Mouse (Mus musculus) liver, embryonic 15.5 days (tissue): Measurements from ENCODE around the gene Msl1. TPM values are rescaled to one million over a fixed set of nuclear protein-coding genes. Genes with fewer than 3 reads are reported as not detected.
A peak's percentile ranks its signal among the peaks of the same experiment; 100 is the strongest.

Source experiments
- ATAC-seq: fragments of 200-750 bp; cut with Nextera tagmentation; 2 replicates; pipeline ENCODE4 v1.8.0; 2017; ENCODE audit warnings: moderate number of reproducible peaks, mild to moderate bottlenecking, moderate library complexity; ENCODE audit not compliant: insufficient read depth
- H3K27ac ChIP-seq: fragments of 300-500 bp; sonication (generic); replicated peaks from 2 replicates; pipeline ENCODE4 v1.5.1; 2015; ENCODE audit warnings: mild to moderate bottlenecking, inconsistent platforms
- H3K27me3 ChIP-seq: fragments of 300-500 bp; sonication (generic); 2 replicates; pipeline ENCODE4 v1.6.1; 2015; ENCODE audit warnings: mild to moderate bottlenecking, inconsistent platforms
- H3K36me3 ChIP-seq: fragments of 300-500 bp; sonication (generic); replicated peaks from 2 replicates; pipeline ENCODE4 v1.6.1; 2015; ENCODE audit warnings: moderate library complexity, mild to moderate bottlenecking, inconsistent platforms
- H3K4me1 ChIP-seq: fragments of 300-500 bp; sonication (generic); replicated peaks from 2 replicates; pipeline ENCODE4 v1.6.1; 2015; ENCODE audit warnings: inconsistent platforms
- H3K4me2 ChIP-seq: fragments of 300-500 bp; sonication (generic); 2 replicates; pipeline ENCODE4 v1.6.1; 2015; ENCODE audit warnings: moderate library complexity, mild to moderate bottlenecking, inconsistent platforms
- H3K4me3 ChIP-seq: fragments of 300-500 bp; sonication (generic); replicated peaks from 2 replicates; pipeline ENCODE4 v1.5.1; 2015; ENCODE audit warnings: mild to moderate bottlenecking, inconsistent platforms
- H3K9ac ChIP-seq: fragments of 300-500 bp; sonication (generic); 2 replicates; pipeline ENCODE4 v1.6.1; 2015; ENCODE audit warnings: moderate library complexity, mild to moderate bottlenecking, inconsistent platforms
- H3K9me3 ChIP-seq: fragments of 300-500 bp; sonication (generic); replicated peaks from 2 replicates; pipeline ENCODE4 v1.6.1; 2016; ENCODE audit warnings: inconsistent platforms
- WGBS: fragments of 180-500 bp; shearing (Covaris S2); methylation state at CpG from one replicate; pipeline ENCODE4 v1.1.7; 2015; ENCODE audit warnings: mixed read lengths; ENCODE audit not compliant: insufficient replicate concordance; 5-methylcytosine and 5-hydroxymethylcytosine counted together
- polyA plus RNA-seq: library from polyadenylated mRNA; unstranded; fragments of >200 nt; fragmentation: Nextera tagmentation; extraction: Ambion mirVana; gene quantifications from 2 replicates; pipeline ENCODE4 v1.2.1, GENCODE M21; 2015

Msl1 gene
- polyA plus RNA-seq, 1 experiment from 2014 or later = 5.2 TPM

- 75% methylated on average over 10 of the region's 10 CpGs for WGBS
- H3K4me1 ChIP-seq = peaks cover 97% of the 10 kb centered on the region
- no peak for ATAC-seq
- peak overlapping the region; percentile 86 for H3K27ac ChIP-seq
- H3K27me3 ChIP-seq = no peaks in the 10 kb centered on the region
- H3K4me3 ChIP-seq = no peak overlapping the region
- 0 out of 2 replicates have a peak overlapping the region, but pooled peaks have one; percentile 4 for H3K9ac ChIP-seq
- H3K9me3 ChIP-seq = no peaks in the 10 kb centered on the region
- H3K4me2 ChIP-seq = peak overlapping the region; percentile 69; the same call in 1 of the 2 replicates
- peaks cover 18% of the 10 kb centered on the region for H3K36me3 ChIP-seq
These were observed 42.7 kb upstream of the Msl1 start for GRCm38 (mm10) chr11:98752562-98753140.

- Histone ChIP-seq H3K4me2 (no peak overlapping the region), H3K9me3 (no peaks in the 10 kb centered on the region), H3K27ac (peak overlapping the region; percentile 86), H3K27me3 (no peaks in the 10 kb centered on the region), H3K4me3 (no peak overlapping the region), H3K36me3 (peaks cover 19% of the 10 kb centered on the region), H3K4me1 (peaks cover 91% of the 10 kb centered on the region), H3K9ac (no peak overlapping the region)
- ATAC-seq = no peak
- 75% methylated on average over 5 of the region's 5 CpGs for WGBS
These were observed 42.1 kb upstream of the Msl1 start for GRCm38 (mm10) chr11:98753264-98753663.

GRCm38 (mm10) chr11:98754151-98754620 is 41.1 kb upstream of the Msl1 start:
- H3K27me3 ChIP-seq = no peaks in the 10 kb centered on the region
- peaks cover 27% of the 10 kb centered on the region for H3K36me3 ChIP-seq
- no peaks in the 10 kb centered on the region for H3K9me3 ChIP-seq
- H3K9ac ChIP-seq = peak overlapping the region; percentile 43
- no peak overlapping the region for H3K4me3 ChIP-seq
- no peak for ATAC-seq
- peaks cover 82% of the 10 kb centered on the region for H3K4me1 ChIP-seq
- 38% methylated on average over 9 of the region's 9 CpGs for WGBS
- H3K27ac ChIP-seq = peak overlapping the region; percentile 86
- peak overlapping the region; percentile 32 for H3K4me2 ChIP-seq

- peak overlapping the region; percentile 32 for H3K4me2 ChIP-seq
- no peak overlapping the region for H3K4me3 ChIP-seq
- peaks cover 29% of the 10 kb centered on the region for H3K36me3 ChIP-seq
- peak overlapping the region; percentile 86 for H3K27ac ChIP-seq
- peak overlapping the region; percentile 43 for H3K9ac ChIP-seq
- no peaks in the 10 kb centered on the region for H3K27me3 ChIP-seq
- ATAC-seq = peak; percentile 27
- WGBS = 14% methylated on average over 7 of the region's 7 CpGs
- peaks cover 76% of the 10 kb centered on the region for H3K4me1 ChIP-seq
- H3K9me3 ChIP-seq = no peaks in the 10 kb centered on the region
These were observed 40.6 kb upstream of the Msl1 start for GRCm38 (mm10) chr11:98754621-98755181.

GRCm38 (mm10) chr11:98755726-98756380 is 39.5 kb upstream of the Msl1 start:
- peak; percentile 13; the same call in 1 of the 2 replicates for ATAC-seq
- Histone ChIP-seq H3K27me3 (no peaks in the 10 kb centered on the region), H3K4me1 (peaks cover 65% of the 10 kb centered on the region), H3K4me2 (peak overlapping the region; percentile 44), H3K9me3 (no peaks in the 10 kb centered on the region), H3K4me3 (no peak overlapping the region), H3K27ac (peak overlapping the region; percentile 61), H3K36me3 (peaks cover 41% of the 10 kb centered on the region), H3K9ac (peak overlapping the region; percentile 15; the same call in 1 of the 2 replicates)
- 64% methylated on average over 6 of the region's 6 CpGs for WGBS

- Histone ChIP-seq H3K9ac (no peak overlapping the region), H3K27me3 (no peaks in the 10 kb centered on the region), H3K9me3 (no peaks in the 10 kb centered on the region), H3K36me3 (peaks cover 49% of the 10 kb centered on the region), H3K27ac (peak overlapping the region; percentile 61; the same call in 1 of the 2 replicates), H3K4me2 (no peak overlapping the region), H3K4me3 (no peak overlapping the region), H3K4me1 (peaks cover 56% of the 10 kb centered on the region)
- WGBS = 57% methylated on average over 12 of the region's 12 CpGs
- no peak for ATAC-seq
These were observed 38.6 kb upstream of the Msl1 start for GRCm38 (mm10) chr11:98756711-98757110.

- Histone ChIP-seq H3K4me3 (no peak overlapping the region), H3K4me2 (no peak overlapping the region), H3K9me3 (no peaks in the 10 kb centered on the region), H3K27me3 (no peaks in the 10 kb centered on the region), H3K9ac (no peak overlapping the region), H3K27ac (no peak overlapping the region), H3K36me3 (peaks cover 73% of the 10 kb centered on the region), H3K4me1 (peaks cover 47% of the 10 kb centered on the region)
- WGBS = 85% methylated on average over 4 of the region's 4 CpGs
- ATAC-seq = no peak
These were observed 33.4 kb upstream of the Msl1 start for GRCm38 (mm10) chr11:98761939-98762338.

- Histone ChIP-seq H3K9me3 (no peaks in the 10 kb centered on the region), H3K36me3 (peaks cover 68% of the 10 kb centered on the region)
These were observed 32.4 kb upstream of the Msl1 start for GRCm38 (mm10) chr11:98762756-98763501.

GRCm38 (mm10) chr11:98763502-98763861 is 31.8 kb upstream of the Msl1 start:
- Histone ChIP-seq H3K4me1 (peaks cover 58% of the 10 kb centered on the region), H3K36me3 (peaks cover 64% of the 10 kb centered on the region), H3K9me3 (no peaks in the 10 kb centered on the region), H3K4me3 (no peak overlapping the region), H3K27me3 (no peaks in the 10 kb centered on the region), H3K4me2 (no peak overlapping the region), H3K9ac (no peak overlapping the region), H3K27ac (peak overlapping the region; percentile 6; the same call in 1 of the 2 replicates)
- no peak for ATAC-seq
- WGBS = 85% methylated on average over 8 of the region's 8 CpGs

More at GRCm38 (mm10) chr11:98762756-98763501, 32.4 kb upstream of the Msl1 start:
- no peak for ATAC-seq
- Histone ChIP-seq H3K9ac (no peak overlapping the region), H3K27ac (peak overlapping the region; percentile 6; the same call in 1 of the 2 replicates), H3K4me2 (no peak overlapping the region), H3K27me3 (no peaks in the 10 kb centered on the region), H3K4me1 (peaks cover 53% of the 10 kb centered on the region), H3K4me3 (no peak overlapping the region)
- WGBS = 72% methylated on average over 17 of the region's 17 CpGs

GRCm38 (mm10) chr11:98764091-98764490 is 31.2 kb upstream of the Msl1 start:
- H3K27ac ChIP-seq = 0 out of 2 replicates have a peak overlapping the region, but pooled peaks have one; percentile 6
- ATAC-seq = no peak
- H3K4me3 ChIP-seq = no peak overlapping the region
- no peak overlapping the region for H3K9ac ChIP-seq
- no peaks in the 10 kb centered on the region for H3K9me3 ChIP-seq
- H3K36me3 ChIP-seq = peaks cover 59% of the 10 kb centered on the region
- peaks cover 64% of the 10 kb centered on the region for H3K4me1 ChIP-seq
- no peak overlapping the region for H3K4me2 ChIP-seq
- WGBS = 82% methylated on average over 18 of the region's 18 CpGs
- no peaks in the 10 kb centered on the region for H3K27me3 ChIP-seq

GRCm38 (mm10) chr11:98764746-98765145 is 30.6 kb upstream of the Msl1 start:
- no peak overlapping the region for H3K9ac ChIP-seq
- no peak overlapping the region for H3K4me2 ChIP-seq
- peaks cover 61% of the 10 kb centered on the region for H3K36me3 ChIP-seq
- ATAC-seq = no peak
- no peaks in the 10 kb centered on the region for H3K27me3 ChIP-seq
- peaks cover 71% of the 10 kb centered on the region for H3K4me1 ChIP-seq
- no peaks in the 10 kb centered on the region for H3K9me3 ChIP-seq
- H3K4me3 ChIP-seq = no peak overlapping the region
- no peak overlapping the region for H3K27ac ChIP-seq
